Mouse (Mus musculus): ENCODE results near the gene Arl6ip1. TPM values are rescaled to one million over a fixed set of nuclear protein-coding genes. Genes with fewer than 3 reads are reported as not detected.

The Arl6ip1 gene
- polyA plus RNA-seq, 1 experiment from 2014 or later: 556 TPM

- H3K27ac ChIP-seq (ENCODE audit: low read length): no peak overlapping the region
- WGBS: 92% methylated on average over 7 of the region's 7 CpGs
- H3K36me3 ChIP-seq (ENCODE audit: control insufficient read depth, insufficient read depth, low read length): peaks cover 38% of the 10 kb centered on the region
- H3K4me3 ChIP-seq (ENCODE audit: low read depth, low read length): no peak overlapping the region
- no peak for ATAC-seq
- H3K9ac ChIP-seq (ENCODE audit: low read depth, low read length): no peak overlapping the region
- H3K4me2 ChIP-seq (ENCODE audit: low read length): no peak overlapping the region
- H3K4me1 ChIP-seq (ENCODE audit: control insufficient read depth, insufficient read depth, low read length): no peaks in the 10 kb centered on the region
- H3K9me3 ChIP-seq (replicated peaks; ENCODE audit: control insufficient read depth, low read length, poor library complexity, severe bottlenecking): no peaks in the 10 kb centered on the region
- H3K27me3 ChIP-seq (ENCODE audit: control insufficient read depth, insufficient read depth, low read depth, low read length): no peaks in the 10 kb centered on the region
Measured at GRCm38 (mm10) chr7:118141271-118141670, 11.8 kb upstream of the Arl6ip1 start.

GRCm38 (mm10) chr7:118135128-118135527 is 5.7 kb upstream of the Arl6ip1 start:
- no peak overlapping the region for H3K4me2 ChIP-seq (ENCODE audit: low read length)
- no peaks in the 10 kb centered on the region for H3K27me3 ChIP-seq (ENCODE audit: control insufficient read depth, insufficient read depth, low read depth, low read length)
- no peak for ATAC-seq
- H3K36me3 ChIP-seq (ENCODE audit: control insufficient read depth, insufficient read depth, low read length): peaks cover 20% of the 10 kb centered on the region
- peaks cover 3% of the 10 kb centered on the region; the same call in 1 of the 2 replicates for H3K4me1 ChIP-seq (ENCODE audit: control insufficient read depth, insufficient read depth, low read length)
- H3K27ac ChIP-seq (ENCODE audit: low read length): no peak overlapping the region
- no peaks in the 10 kb centered on the region for H3K9me3 ChIP-seq (replicated peaks; ENCODE audit: control insufficient read depth, low read length, poor library complexity, severe bottlenecking)
- no peak overlapping the region for H3K9ac ChIP-seq (ENCODE audit: low read depth, low read length)
- no peak overlapping the region for H3K4me3 ChIP-seq (ENCODE audit: low read depth, low read length)
- 79% methylated on average over 11 of the region's 11 CpGs for WGBS

GRCm38 (mm10) chr7:118128925-118129429 is 485 bp downstream of the Arl6ip1 start:
- H3K4me1 ChIP-seq (ENCODE audit: control insufficient read depth, insufficient read depth, low read length): peaks cover 30% of the 10 kb centered on the region
- peak overlapping the region; percentile 83 for H3K27ac ChIP-seq (ENCODE audit: low read length)
- peak overlapping the region; percentile 87 for H3K9ac ChIP-seq (ENCODE audit: low read depth, low read length)
- H3K9me3 ChIP-seq (replicated peaks; ENCODE audit: control insufficient read depth, low read length, poor library complexity, severe bottlenecking): no peaks in the 10 kb centered on the region
- peak; percentile 83 for ATAC-seq
- under 1% methylated on average over 21 of the region's 21 CpGs for WGBS
- no peaks in the 10 kb centered on the region for H3K27me3 ChIP-seq (ENCODE audit: control insufficient read depth, insufficient read depth, low read depth, low read length)
- H3K4me2 ChIP-seq (ENCODE audit: low read length): peak overlapping the region; percentile 87
- 0 out of 2 replicates have a peak, but pooled peaks cover 3% of the 10 kb centered on the region for H3K36me3 ChIP-seq (ENCODE audit: control insufficient read depth, insufficient read depth, low read length)
- H3K4me3 ChIP-seq (ENCODE audit: low read depth, low read length): peak overlapping the region; percentile 78

GRCm38 (mm10) chr7:118126219-118126875 is 3.1 kb downstream of the Arl6ip1 start:
- H3K36me3 ChIP-seq (ENCODE audit: control insufficient read depth, insufficient read depth, low read length): peaks cover 10% of the 10 kb centered on the region
- H3K4me3 ChIP-seq (ENCODE audit: low read depth, low read length): no peak overlapping the region
- H3K9me3 ChIP-seq (replicated peaks; ENCODE audit: control insufficient read depth, low read length, poor library complexity, severe bottlenecking): no peaks in the 10 kb centered on the region
- no peak overlapping the region for H3K9ac ChIP-seq (ENCODE audit: low read depth, low read length)
- no peak overlapping the region for H3K27ac ChIP-seq (ENCODE audit: low read length)
- no peak overlapping the region for H3K4me2 ChIP-seq (ENCODE audit: low read length)
- 67% methylated on average over 11 of the region's 11 CpGs for WGBS
- H3K4me1 ChIP-seq (ENCODE audit: control insufficient read depth, insufficient read depth, low read length): peaks cover 30% of the 10 kb centered on the region
- ATAC-seq: no peak
- H3K27me3 ChIP-seq (ENCODE audit: control insufficient read depth, insufficient read depth, low read depth, low read length): no peaks in the 10 kb centered on the region

GRCm38 (mm10) chr7:118125736-118126135 is 3.7 kb downstream of the Arl6ip1 start:
- no peak for ATAC-seq
- Histone ChIP-seq H3K4me3 (ENCODE audit: low read depth, low read length) (no peak overlapping the region), H3K9me3 (replicated peaks; ENCODE audit: control insufficient read depth, low read length, poor library complexity, severe bottlenecking) (no peaks in the 10 kb centered on the region), H3K4me1 (ENCODE audit: control insufficient read depth, insufficient read depth, low read length) (peaks cover 30% of the 10 kb centered on the region), H3K27ac (ENCODE audit: low read length) (no peak overlapping the region), H3K9ac (ENCODE audit: low read depth, low read length) (no peak overlapping the region), H3K27me3 (ENCODE audit: control insufficient read depth, insufficient read depth, low read depth, low read length) (no peaks in the 10 kb centered on the region), H3K36me3 (ENCODE audit: control insufficient read depth, insufficient read depth, low read length) (peaks cover 10% of the 10 kb centered on the region), H3K4me2 (ENCODE audit: low read length) (no peak overlapping the region)

GRCm38 (mm10) chr7:118123512-118124411 is 5.7 kb downstream of the Arl6ip1 start:
- H3K36me3 ChIP-seq (ENCODE audit: control insufficient read depth, insufficient read depth, low read length): peaks cover 10% of the 10 kb centered on the region
- no peaks in the 10 kb centered on the region for H3K9me3 ChIP-seq (replicated peaks; ENCODE audit: control insufficient read depth, low read length, poor library complexity, severe bottlenecking)
- no peak overlapping the region for H3K4me3 ChIP-seq (ENCODE audit: low read depth, low read length)
- no peak for ATAC-seq
- H3K27ac ChIP-seq (ENCODE audit: low read length): no peak overlapping the region
- H3K27me3 ChIP-seq (ENCODE audit: control insufficient read depth, insufficient read depth, low read depth, low read length): no peaks in the 10 kb centered on the region
- no peak overlapping the region for H3K9ac ChIP-seq (ENCODE audit: low read depth, low read length)
- 89% methylated on average over 4 of the region's 4 CpGs for WGBS
- H3K4me1 ChIP-seq (ENCODE audit: control insufficient read depth, insufficient read depth, low read length): peaks cover 23% of the 10 kb centered on the region
- H3K4me2 ChIP-seq (ENCODE audit: low read length): no peak overlapping the region

- WGBS: 97% methylated on average over 7 of the region's 7 CpGs
- H3K4me1 ChIP-seq (ENCODE audit: control insufficient read depth, insufficient read depth, low read length): peaks cover 10% of the 10 kb centered on the region
- no peak overlapping the region for H3K4me2 ChIP-seq (ENCODE audit: low read length)
- H3K4me3 ChIP-seq (ENCODE audit: low read depth, low read length): no peak overlapping the region
- H3K27me3 ChIP-seq (ENCODE audit: control insufficient read depth, insufficient read depth, low read depth, low read length): no peaks in the 10 kb centered on the region
- H3K9ac ChIP-seq (ENCODE audit: low read depth, low read length): no peak overlapping the region
- H3K27ac ChIP-seq (ENCODE audit: low read length): no peak overlapping the region
- H3K36me3 ChIP-seq (ENCODE audit: control insufficient read depth, insufficient read depth, low read length): peaks cover 10% of the 10 kb centered on the region
- H3K9me3 ChIP-seq (replicated peaks; ENCODE audit: control insufficient read depth, low read length, poor library complexity, severe bottlenecking): no peaks in the 10 kb centered on the region
- no peak for ATAC-seq
Measured at GRCm38 (mm10) chr7:118122235-118122634, 7.2 kb downstream of the Arl6ip1 start.

GRCm38 (mm10) chr7:118120654-118121053 is 8.8 kb downstream of the Arl6ip1 start:
- WGBS: 71% methylated on average over 1 of the region's 1 CpGs
- Histone ChIP-seq H3K27me3 (ENCODE audit: control insufficient read depth, insufficient read depth, low read depth, low read length) (no peaks in the 10 kb centered on the region), H3K27ac (ENCODE audit: low read length) (no peak overlapping the region), H3K4me3 (ENCODE audit: low read depth, low read length) (no peak overlapping the region), H3K4me1 (ENCODE audit: control insufficient read depth, insufficient read depth, low read length) (peaks cover under 1% of the 10 kb centered on the region; the same call in 1 of the 2 replicates), H3K9me3 (replicated peaks; ENCODE audit: control insufficient read depth, low read length, poor library complexity, severe bottlenecking) (no peaks in the 10 kb centered on the region), H3K4me2 (ENCODE audit: low read length) (no peak overlapping the region), H3K9ac (ENCODE audit: low read depth, low read length) (no peak overlapping the region), H3K36me3 (ENCODE audit: control insufficient read depth, insufficient read depth, low read length) (peaks cover 10% of the 10 kb centered on the region)
- ATAC-seq: no peak

- no peak overlapping the region for H3K9ac ChIP-seq (ENCODE audit: low read depth, low read length)
- no peak overlapping the region for H3K4me3 ChIP-seq (ENCODE audit: low read depth, low read length)
- no peaks in the 10 kb centered on the region for H3K27me3 ChIP-seq (ENCODE audit: control insufficient read depth, insufficient read depth, low read depth, low read length)
- H3K36me3 ChIP-seq (ENCODE audit: control insufficient read depth, insufficient read depth, low read length): peaks cover 10% of the 10 kb centered on the region
- H3K9me3 ChIP-seq (replicated peaks; ENCODE audit: control insufficient read depth, low read length, poor library complexity, severe bottlenecking): no peaks in the 10 kb centered on the region
- peaks cover under 1% of the 10 kb centered on the region; the same call in 1 of the 2 replicates for H3K4me1 ChIP-seq (ENCODE audit: control insufficient read depth, insufficient read depth, low read length)
- no peak for ATAC-seq
- H3K27ac ChIP-seq (ENCODE audit: low read length): no peak overlapping the region
- WGBS: 91% methylated on average over 5 of the region's 5 CpGs
- no peak overlapping the region for H3K4me2 ChIP-seq (ENCODE audit: low read length)
Measured at GRCm38 (mm10) chr7:118119946-118120345, 9.5 kb downstream of the Arl6ip1 start.
